Mouse (Mus musculus): Measurements from ENCODE around the gene Dnase2b.

- TF ChIP-seq POLR2A (IDR thresholded peaks at IDR 0.05; ENCODE audit: insufficient read depth, low read depth, low read length) (no peak), CTCF (IDR thresholded peaks at IDR 0.05; ENCODE audit: insufficient read depth, low read depth, low read length) (no peak)
These were observed 57.9 kb downstream of the Dnase2b start for GRCm38 (mm10) chr3:146557507-146557906.
